Mouse (Mus musculus): ENCODE results near the gene Ttc27. TPM values are rescaled to one million over a fixed set of nuclear protein-coding genes. Genes with fewer than 3 reads are reported as not detected.

Gene Ttc27
- total RNA-seq, 2 experiments from 2014 or later: 18.3 to 21.2 TPM

GRCm38 (mm10) chr17:74808901-74809300, 91.4 kb downstream of the Ttc27 start:
- intact Hi-C loops (cut with DNase I): no loop called here
- no peak for DNase-seq

- intact Hi-C loops (cut with DNase I): loop anchor here (1.0 to 10.0 kb wide), 4 partner anchors 194 to 726 kb away; partner anchors contain the start of gene Ltbp1
- DNase-seq: peak; percentile 37 to 67
Measured at GRCm38 (mm10) chr17:74810892-74811625, 93.5 kb downstream of the Ttc27 start.

DNA sequence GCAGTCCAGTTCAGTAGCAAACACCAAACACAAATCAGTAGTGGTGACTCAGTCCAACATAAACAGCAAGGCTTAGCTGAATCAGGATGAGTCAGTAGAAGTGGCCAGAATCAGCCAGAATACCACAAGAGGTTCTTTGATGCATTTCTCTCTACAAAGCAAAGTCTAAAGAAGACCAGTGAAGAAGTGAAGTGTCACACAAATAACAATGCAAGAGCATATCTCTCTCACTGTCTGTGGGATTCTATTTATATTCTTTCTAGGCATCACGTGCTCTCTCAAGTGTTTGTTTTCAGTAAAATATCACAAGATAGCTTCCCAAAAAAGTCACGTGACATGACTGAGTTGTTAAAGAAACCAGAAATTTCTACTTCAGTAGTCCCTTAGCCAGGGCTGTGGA, 102.2 kb downstream of the Ttc27 start:
- DNase-seq: no peak
- intact Hi-C loops (cut with DNase I): loop anchor here (10.0 kb wide), 1 partner anchor 555 kb away; no protein-coding TSS in a partner anchor

DNA sequence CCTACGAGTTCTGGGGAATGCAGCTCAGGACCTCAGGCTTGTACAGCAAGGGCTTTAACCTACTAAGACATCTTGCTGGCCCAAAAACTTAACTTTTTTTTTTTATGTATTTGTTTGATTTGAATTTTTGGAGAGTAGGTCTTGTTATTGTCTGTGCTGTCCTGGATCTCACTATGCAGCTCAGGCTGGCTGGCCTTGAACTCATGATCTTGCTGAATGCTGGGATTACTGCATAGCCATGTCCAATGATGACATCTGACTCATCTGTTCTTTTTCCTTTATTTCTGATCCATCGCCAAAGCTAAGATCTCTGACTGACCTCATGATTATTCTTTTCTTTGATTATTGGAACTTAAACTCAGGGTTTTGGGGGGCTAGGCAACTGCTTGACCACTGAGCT, 113.3 kb downstream of the Ttc27 start:
- DNase-seq: no peak
- intact Hi-C loops (cut with DNase I): no loop called here

- intact Hi-C loops (cut with DNase I): no loop called here
- no peak for DNase-seq
Measured at GRCm38 (mm10) chr17:74841721-74842120, 124.2 kb downstream of the Ttc27 start.

- intact Hi-C loops (cut with DNase I): no loop called here
- no peak for DNase-seq
Measured at GRCm38 (mm10) chr17:74842603-74843002, 125.1 kb downstream of the Ttc27 start.

DNA sequence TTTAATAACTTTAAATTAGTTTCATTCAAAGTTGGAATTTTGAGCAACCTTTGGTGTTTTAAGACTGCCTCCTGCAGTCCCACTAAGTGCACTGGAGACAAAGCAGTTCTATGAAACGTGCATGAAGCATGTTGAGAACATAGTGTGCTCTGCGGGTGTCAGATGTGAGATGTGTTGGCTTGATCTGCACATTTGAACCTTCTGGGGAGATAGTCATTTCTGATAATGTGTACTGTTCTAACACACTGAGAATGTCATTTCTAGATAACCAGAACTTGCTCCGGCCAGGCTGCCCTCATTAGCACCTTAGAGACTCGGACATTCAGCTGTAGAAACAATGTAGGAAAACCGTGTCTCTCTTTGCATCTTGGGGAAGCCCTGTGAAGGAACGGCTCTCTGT, 126.0 kb downstream of the Ttc27 start:
- no peak for DNase-seq
- intact Hi-C loops (cut with DNase I): no loop called here

- intact Hi-C loops (cut with DNase I): no loop called here
- DNase-seq: peak; percentile 56 to 62
Measured at GRCm38 (mm10) chr17:74846031-74846891, 128.7 kb downstream of the Ttc27 start.

- intact Hi-C loops (cut with DNase I): no loop called here
- no peak for DNase-seq
Measured at GRCm38 (mm10) chr17:74850216-74850615, 132.7 kb downstream of the Ttc27 start.

GRCm38 (mm10) chr17:74859298-74859697, 141.8 kb downstream of the Ttc27 start:
- intact Hi-C loops (cut with DNase I): no loop called here
- no peak for DNase-seq

DNA sequence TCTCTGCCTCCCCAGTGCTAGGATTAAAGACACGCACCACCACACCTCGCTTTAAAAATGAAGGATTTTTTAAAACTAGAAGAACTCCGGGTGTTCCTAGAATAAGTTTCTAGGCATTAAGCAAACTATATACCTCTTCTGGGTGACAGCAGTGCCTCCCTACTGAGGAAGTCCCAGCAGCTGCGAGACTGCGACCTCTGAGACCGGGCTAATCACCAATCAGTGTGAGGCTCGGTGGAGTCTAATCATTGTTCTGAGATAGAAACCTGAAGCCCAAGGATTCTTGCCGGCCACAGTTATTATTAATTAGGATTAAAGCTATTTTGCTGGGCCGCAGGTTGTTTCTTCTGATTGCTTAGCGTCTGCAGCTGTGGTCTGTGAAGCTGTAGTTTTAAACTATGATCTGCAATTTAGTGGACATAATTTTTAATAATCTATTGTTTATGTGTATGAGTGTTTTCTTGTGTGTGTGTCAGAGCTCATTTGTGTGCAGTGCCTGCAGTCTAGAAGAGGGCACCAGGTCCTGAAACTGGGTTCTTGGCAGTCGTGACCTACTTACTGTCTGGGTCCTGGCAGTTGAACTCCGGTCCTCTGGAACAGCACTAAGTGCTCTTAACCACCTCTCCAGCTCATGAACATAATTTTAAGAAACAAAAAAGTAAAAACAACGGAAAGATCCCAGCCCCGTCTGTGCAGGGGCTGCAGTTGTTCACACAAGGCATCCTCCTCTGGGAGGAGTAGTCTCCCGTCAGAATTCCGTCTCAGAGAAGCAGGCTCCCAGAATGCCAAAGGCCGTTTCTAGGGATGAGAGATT, 142.9 kb downstream of the Ttc27 start:
- no peak for DNase-seq
- intact Hi-C loops (cut with DNase I): no loop called here

- DNase-seq: no peak
- intact Hi-C loops (cut with DNase I): no loop called here
Measured at GRCm38 (mm10) chr17:74863845-74864244, 146.3 kb downstream of the Ttc27 start.

DNA sequence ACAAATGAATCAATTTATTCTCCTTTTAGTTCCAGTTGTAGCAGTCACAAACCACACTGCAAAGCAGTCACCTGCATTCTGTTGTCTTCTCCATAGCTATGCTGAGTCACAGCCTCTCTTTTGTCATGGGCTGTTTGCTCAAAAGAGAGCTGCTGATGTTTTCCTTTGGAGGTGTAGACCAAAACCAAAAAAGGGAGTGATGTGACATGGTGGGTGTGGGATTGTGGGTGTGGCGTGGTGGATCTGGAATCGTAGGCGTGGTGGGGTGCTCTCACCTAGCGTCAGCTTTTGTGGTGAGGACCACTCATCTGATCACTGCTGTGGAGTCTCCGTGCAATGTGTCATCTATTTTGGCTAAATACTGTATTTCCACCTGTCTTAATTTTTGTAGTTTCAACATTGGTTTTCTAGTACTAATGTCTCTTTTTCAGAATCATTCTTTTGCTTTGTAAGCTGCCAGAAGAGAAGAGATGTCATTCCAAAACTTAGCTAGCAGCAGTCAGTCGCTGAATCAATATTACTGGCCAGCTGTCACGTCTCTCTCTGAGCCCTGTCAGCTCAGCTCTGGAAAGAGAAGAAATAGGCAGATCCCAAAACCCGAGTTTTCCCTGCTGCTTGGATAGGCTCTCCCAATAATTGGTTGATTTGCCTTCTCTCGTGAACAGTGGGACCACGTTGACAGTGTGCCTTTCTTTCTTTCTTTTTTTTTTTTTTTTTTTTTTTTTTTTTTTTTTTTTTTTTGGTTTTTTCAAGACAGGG, 147.4 kb downstream of the Ttc27 start:
- intact Hi-C loops (cut with DNase I): loop anchor here (5.0 kb wide), 1 partner anchor 137 kb away; no protein-coding TSS in a partner anchor
- no peak for DNase-seq

- DNase-seq: no peak
- intact Hi-C loops (cut with DNase I): loop anchor here (5.0 kb wide), 1 partner anchor 136 kb away; no protein-coding TSS in a partner anchor
Measured at GRCm38 (mm10) chr17:74865694-74866564, 148.4 kb downstream of the Ttc27 start.

- DNase-seq: peak; percentile 78 to 80
- intact Hi-C loops (cut with DNase I): loop anchor here (5.0 kb wide), 1 partner anchor 135 kb away; no protein-coding TSS in a partner anchor
Measured at GRCm38 (mm10) chr17:74866565-74867507, 149.3 kb downstream of the Ttc27 start.

- intact Hi-C loops (cut with DNase I): loop anchor here (5.0 kb wide), 1 partner anchor 134 kb away; no protein-coding TSS in a partner anchor
- DNase-seq: no peak
Measured at GRCm38 (mm10) chr17:74868185-74868907, 150.8 kb downstream of the Ttc27 start.

DNA sequence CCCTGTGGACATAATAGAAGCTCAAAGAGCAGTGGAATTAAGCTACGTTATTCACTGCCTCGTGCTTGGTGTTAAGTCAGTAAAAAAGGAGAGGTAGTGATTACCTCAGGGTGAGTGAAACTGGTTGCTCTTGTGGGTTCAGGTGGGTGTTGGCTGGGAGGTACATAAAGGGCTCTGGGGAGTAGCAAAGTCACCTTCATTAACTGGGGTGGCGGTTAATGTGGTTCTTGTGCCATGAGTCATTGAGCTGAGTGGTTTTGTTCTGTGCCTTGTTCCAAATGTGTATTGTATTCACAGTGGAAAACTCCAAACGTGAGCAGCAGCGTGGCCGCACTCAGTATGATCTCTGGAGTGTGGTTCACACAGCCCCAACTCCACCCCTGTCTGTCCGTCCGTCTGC, 152.0 kb downstream of the Ttc27 start:
- DNase-seq: no peak
- intact Hi-C loops (cut with DNase I): loop anchor here (5.0 kb wide), 1 partner anchor 133 kb away; no protein-coding TSS in a partner anchor

Data from heart, postnatal 14 days (tissue).